Mouse (Mus musculus): Measurements from ENCODE around the gene Tmem167b.

DNA sequence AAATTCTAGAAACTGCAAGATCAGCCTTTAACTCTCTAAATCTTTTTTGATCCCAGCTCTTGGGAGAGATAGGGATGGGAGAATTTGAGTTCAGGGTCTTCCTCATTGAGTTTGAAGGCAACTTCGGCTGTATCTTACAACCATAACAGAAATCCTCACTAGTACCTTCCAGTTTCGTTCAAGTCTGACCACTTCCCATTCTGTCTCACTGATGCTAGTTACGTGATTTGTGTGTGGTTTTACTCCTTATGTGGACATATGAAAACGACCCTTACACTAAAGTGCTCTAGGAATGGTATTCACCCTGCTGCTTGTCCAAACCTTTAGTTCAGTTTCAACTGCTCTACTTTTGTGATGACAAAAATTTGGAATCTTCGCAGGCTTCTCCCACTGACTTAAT lies 11.8 kb upstream of the Tmem167b start:
- no peak for TF ChIP-seq EP300 (IDR thresholded peaks at IDR 0.05)
- no peak for TF ChIP-seq CTCF (IDR thresholded peaks at IDR 0.05)

All from lung, postnatal 0 days (tissue).